In genomic region chr10:128820217-128820616, GRCm38 (mm10) we compare ENCODE assay signal across 14 mouse cellular contexts. TPM values are rescaled to one million over a fixed set of nuclear protein-coding genes. Genes with fewer than 3 reads are reported as not detected.
DNase-seq lines count a peak whose midpoint lies in the region; ATAC-seq and TF ChIP-seq lines count a peak whose summit lies in the region.
"Had no signal": no experiment of that assay in that cellular context is flagged by ENCODE, and none has a peak within 500 bp of the region (broad histone marks: within the 10 kb centered on the region; RNA-seq: fewer than 3 reads in every experiment).

No protein-coding gene starts in this region.

- H3K36me3 ChIP-seq in heart, embryonic 12.5 days: peaks cover 46% of the 10 kb centered on the region
- peaks cover 16% of the 10 kb centered on the region for H3K36me3 ChIP-seq in heart, embryonic 11.5 days (ENCODE audit: control insufficient read depth, insufficient read depth, low read length)
- peaks cover 52% of the 10 kb centered on the region for H3K36me3 ChIP-seq in lung, embryonic 14.5 days (ENCODE audit: insufficient read depth)
- peaks cover 35% of the 10 kb centered on the region for H3K36me3 ChIP-seq in liver, postnatal 0 days (replicated peaks; ENCODE audit: insufficient read depth, low read length)
- H3K36me3 ChIP-seq in midbrain, embryonic 11.5 days (ENCODE audit: control insufficient read depth, insufficient read depth, low read length): peaks cover 27% of the 10 kb centered on the region

- H3K4me1 ChIP-seq in heart, embryonic 12.5 days (replicated peaks): peaks cover 12% of the 10 kb centered on the region
- H3K4me1 ChIP-seq in heart, embryonic 11.5 days (ENCODE audit: control insufficient read depth, insufficient read depth, low read length): peaks cover 7% of the 10 kb centered on the region
- H3K4me1 ChIP-seq in lung, embryonic 14.5 days (ENCODE audit: insufficient read depth): 0 out of 2 replicates have a peak, but pooled peaks cover 2% of the 10 kb centered on the region
- peaks cover 26% of the 10 kb centered on the region for H3K4me1 ChIP-seq in liver, postnatal 0 days (ENCODE audit: insufficient read depth)
- peaks cover 8% of the 10 kb centered on the region for H3K4me1 ChIP-seq in midbrain, embryonic 11.5 days (ENCODE audit: control insufficient read depth, insufficient read depth, low read length)

- H3K9me3 ChIP-seq in heart, embryonic 12.5 days (replicated peaks): no peaks in the 10 kb centered on the region
- no peaks in the 10 kb centered on the region for H3K9me3 ChIP-seq in heart, embryonic 11.5 days (replicated peaks; ENCODE audit: control insufficient read depth, low read length)
- H3K9me3 ChIP-seq in lung, embryonic 14.5 days (ENCODE audit: low read depth, low read length): no peaks in the 10 kb centered on the region
- H3K9me3 ChIP-seq in liver, postnatal 0 days (ENCODE audit: low read length): no peaks in the 10 kb centered on the region
- no peaks in the 10 kb centered on the region for H3K9me3 ChIP-seq in midbrain, embryonic 11.5 days (ENCODE audit: control insufficient read depth, low read length)
- H3K9me3 ChIP-seq: heart, embryonic 10.5 days; hindbrain, embryonic 15.5 days; limb, embryonic 15.5 days had no signal

- TF ChIP-seq CTCF in lung, embryonic 14.5 days (IDR thresholded peaks at IDR 0.05; ENCODE audit: low read depth): no peak
- TF ChIP-seq CTCF in liver, postnatal 0 days (IDR thresholded peaks at IDR 0.05; ENCODE audit: low read depth): no peak

- H3K4me3 ChIP-seq in heart, embryonic 12.5 days: no peak overlapping the region
- H3K4me3 ChIP-seq in heart, embryonic 11.5 days (ENCODE audit: low read depth, low read length): no peak overlapping the region
- H3K4me3 ChIP-seq in lung, embryonic 14.5 days (ENCODE audit: low read depth, low read length): no peak overlapping the region
- H3K4me3 ChIP-seq in liver, postnatal 0 days (ENCODE audit: low read depth, low read length): peak overlapping the region; percentile 87; the same call in 1 of the 2 replicates
- H3K4me3 ChIP-seq in midbrain, embryonic 11.5 days (ENCODE audit: low read depth, low read length): no peak overlapping the region

- 88% methylated on average over 4 of the region's 4 CpGs for WGBS in heart, embryonic 12.5 days
- WGBS in heart, embryonic 11.5 days (ENCODE audit: insufficient replicate concordance): 88% methylated on average over 4 of the region's 4 CpGs
- WGBS in lung, embryonic 14.5 days: 85% methylated on average over 4 of the region's 4 CpGs
- 73% methylated on average over 4 of the region's 4 CpGs for WGBS in liver, postnatal 0 days (ENCODE audit: insufficient replicate concordance)
- WGBS in midbrain, embryonic 11.5 days: 88% methylated on average over 4 of the region's 4 CpGs

- H3K27ac ChIP-seq in heart, embryonic 12.5 days (ENCODE audit: poor library complexity, severe bottlenecking): no peak overlapping the region
- H3K27ac ChIP-seq in heart, embryonic 11.5 days (ENCODE audit: low read depth, low read length): no peak overlapping the region
- no peak overlapping the region for H3K27ac ChIP-seq in lung, embryonic 14.5 days (ENCODE audit: low read depth)
- no peak overlapping the region for H3K27ac ChIP-seq in liver, postnatal 0 days (ENCODE audit: low read depth)
- H3K27ac ChIP-seq in midbrain, embryonic 11.5 days (ENCODE audit: low read depth, low read length): no peak overlapping the region
- H3K27ac ChIP-seq: hindbrain, embryonic 15.5 days; limb, embryonic 15.5 days had no signal

- no peak overlapping the region for H3K9ac ChIP-seq in heart, embryonic 12.5 days
- H3K9ac ChIP-seq in heart, embryonic 11.5 days (ENCODE audit: low read depth, low read length): no peak overlapping the region
- H3K9ac ChIP-seq in lung, embryonic 14.5 days: no peak overlapping the region
- no peak overlapping the region for H3K9ac ChIP-seq in liver, postnatal 0 days (replicated peaks)
- H3K9ac ChIP-seq in midbrain, embryonic 11.5 days (ENCODE audit: low read length): no peak overlapping the region
- H3K9ac ChIP-seq: limb, embryonic 15.5 days had no signal

- no peaks in the 10 kb centered on the region for H3K27me3 ChIP-seq in heart, embryonic 12.5 days (replicated peaks)
- no peaks in the 10 kb centered on the region for H3K27me3 ChIP-seq in heart, embryonic 11.5 days (ENCODE audit: control insufficient read depth, insufficient read depth, low read length)
- H3K27me3 ChIP-seq in lung, embryonic 14.5 days (ENCODE audit: insufficient read depth, low read length): no peaks in the 10 kb centered on the region
- no peaks in the 10 kb centered on the region for H3K27me3 ChIP-seq in liver, postnatal 0 days (ENCODE audit: insufficient read depth, low read length)
- H3K27me3 ChIP-seq in midbrain, embryonic 11.5 days (ENCODE audit: control insufficient read depth, insufficient read depth, low read length): no peaks in the 10 kb centered on the region
- H3K27me3 ChIP-seq: hindbrain, embryonic 15.5 days; limb, embryonic 15.5 days had no signal

- ATAC-seq in heart, embryonic 12.5 days (ENCODE audit: insufficient number of reproducible peaks, low FRiP score): no peak
- no peak for ATAC-seq in heart, embryonic 11.5 days (replicated peaks; ENCODE audit: insufficient number of reproducible peaks, low FRiP score, low TSS enrichment)
- ATAC-seq in lung, embryonic 14.5 days (ENCODE audit: insufficient read depth): no peak
- ATAC-seq in liver, postnatal 0 days: no peak
- no peak for ATAC-seq in midbrain, embryonic 11.5 days (ENCODE audit: low FRiP score)
- ATAC-seq: forebrain, embryonic 14.5 days had no signal

- no peak for DNase-seq in lung, embryonic 14.5 days
- DNase-seq in lung, postnatal 25 days (ENCODE audit: low spot score): no peak
- peak; percentile 31 for DNase-seq in brain, adult 2 months (ENCODE audit: low read depth, low spot score)
- DNase-seq in liver, postnatal 0 days: no peak
- DNase-seq in midbrain, embryonic 11.5 days (ENCODE audit: low spot score, missing footprints): no peak
- DNase-seq: adrenal gland, adult 8-10 months; kidney, adult 8-10 months; thymus, postnatal 25 days had no signal

- 0 out of 2 replicates have a peak overlapping the region, but pooled peaks have one; percentile 76 for H3K4me2 ChIP-seq in heart, embryonic 12.5 days
- no peak overlapping the region for H3K4me2 ChIP-seq in heart, embryonic 11.5 days
- peak overlapping the region; percentile 68 for H3K4me2 ChIP-seq in lung, embryonic 14.5 days
- H3K4me2 ChIP-seq in liver, postnatal 0 days (ENCODE audit: low read depth, low read length): peak overlapping the region; percentile 78
- no peak overlapping the region for H3K4me2 ChIP-seq in midbrain, embryonic 11.5 days

- TF ChIP-seq EP300 in liver, postnatal 0 days (IDR thresholded peaks at IDR 0.05; ENCODE audit: low read depth): no peak

RNA-seq across cellular contexts. Expression of gene Ormdl2, which starts 1.2 kb away (rescaled TPM):
- polyA plus RNA-seq in heart, embryonic 12.5 days (2016; fragmentation: Nextera tagmentation; extraction: Ambion mirVana): 36.0 and 39.2 TPM in 2 replicates
- 50.7 and 60.3 TPM in 2 replicates for polyA plus RNA-seq in heart, embryonic 11.5 days (2014; fragmentation: Nextera tagmentation; extraction: Ambion mirVana)
- 55.8 and 63.9 TPM in 2 replicates for polyA plus RNA-seq in lung, embryonic 14.5 days (2014; fragmentation: Nextera tagmentation; extraction: Ambion mirVana)
- 75.8 and 80.6 TPM in 2 replicates for polyA plus RNA-seq in liver, postnatal 0 days (2015; fragmentation: Nextera tagmentation; extraction: Ambion mirVana)
- polyA plus RNA-seq in midbrain, embryonic 11.5 days (2014; fragmentation: Nextera tagmentation; extraction: Ambion mirVana): 64.4 and 70.6 TPM in 2 replicates

RNA-seq across cellular contexts. Expression of gene Sarnp, which starts 3.1 kb away (rescaled TPM):
- polyA plus RNA-seq in heart, embryonic 12.5 days (2016; fragmentation: Nextera tagmentation; extraction: Ambion mirVana): 171 and 172 TPM in 2 replicates
- 204 and 210 TPM in 2 replicates for polyA plus RNA-seq in heart, embryonic 11.5 days (2014; fragmentation: Nextera tagmentation; extraction: Ambion mirVana)
- 223 and 227 TPM in 2 replicates for polyA plus RNA-seq in lung, embryonic 14.5 days (2014; fragmentation: Nextera tagmentation; extraction: Ambion mirVana)
- polyA plus RNA-seq in liver, postnatal 0 days (2015; fragmentation: Nextera tagmentation; extraction: Ambion mirVana): 72.0 and 75.4 TPM in 2 replicates
- polyA plus RNA-seq in midbrain, embryonic 11.5 days (2014; fragmentation: Nextera tagmentation; extraction: Ambion mirVana): 279 and 283 TPM in 2 replicates

RNA-seq across cellular contexts. Expression of gene Tmem198b, which starts 16.0 kb away (rescaled TPM):
- 19.6 and 20.8 TPM in 2 replicates for polyA plus RNA-seq in heart, embryonic 12.5 days (2016; fragmentation: Nextera tagmentation; extraction: Ambion mirVana)
- 15.0 and 18.2 TPM in 2 replicates for polyA plus RNA-seq in heart, embryonic 11.5 days (2014; fragmentation: Nextera tagmentation; extraction: Ambion mirVana)
- polyA plus RNA-seq in lung, embryonic 14.5 days (2014; fragmentation: Nextera tagmentation; extraction: Ambion mirVana): 12.1 and 15.1 TPM in 2 replicates
- polyA plus RNA-seq in liver, postnatal 0 days (2015; fragmentation: Nextera tagmentation; extraction: Ambion mirVana): 2.3 and 2.5 TPM in 2 replicates
- 17.4 and 18.6 TPM in 2 replicates for polyA plus RNA-seq in midbrain, embryonic 11.5 days (2014; fragmentation: Nextera tagmentation; extraction: Ambion mirVana)

RNA-seq across cellular contexts. Expression of gene Dnajc14, which starts 16.4 kb away (rescaled TPM):
- 48.4 and 51.7 TPM in 2 replicates for polyA plus RNA-seq in heart, embryonic 12.5 days (2016; fragmentation: Nextera tagmentation; extraction: Ambion mirVana)
- 28.7 and 37.0 TPM in 2 replicates for polyA plus RNA-seq in heart, embryonic 11.5 days (2014; fragmentation: Nextera tagmentation; extraction: Ambion mirVana)
- polyA plus RNA-seq in lung, embryonic 14.5 days (2014; fragmentation: Nextera tagmentation; extraction: Ambion mirVana): 34.9 and 38.2 TPM in 2 replicates
- 12.9 and 15.0 TPM in 2 replicates for polyA plus RNA-seq in liver, postnatal 0 days (2015; fragmentation: Nextera tagmentation; extraction: Ambion mirVana)
- polyA plus RNA-seq in midbrain, embryonic 11.5 days (2014; fragmentation: Nextera tagmentation; extraction: Ambion mirVana): 36.3 and 40.3 TPM in 2 replicates

RNA-seq across cellular contexts. Expression of gene Mmp19, which starts 29.5 kb away (rescaled TPM):
- 0.83 and 0.93 TPM in 2 replicates for polyA plus RNA-seq in heart, embryonic 12.5 days (2016; fragmentation: Nextera tagmentation; extraction: Ambion mirVana)
- 0.49 and 0.57 TPM in 2 replicates for polyA plus RNA-seq in heart, embryonic 11.5 days (2014; fragmentation: Nextera tagmentation; extraction: Ambion mirVana)
- polyA plus RNA-seq in lung, embryonic 14.5 days (2014; fragmentation: Nextera tagmentation; extraction: Ambion mirVana): 1.5 and 2.1 TPM in 2 replicates
- polyA plus RNA-seq in liver, postnatal 0 days (2015; fragmentation: Nextera tagmentation; extraction: Ambion mirVana): 11.3 and 13.5 TPM in 2 replicates
- 0.26 and 0.33 TPM in 2 replicates for polyA plus RNA-seq in midbrain, embryonic 11.5 days (2014; fragmentation: Nextera tagmentation; extraction: Ambion mirVana)

Comparison
In these comparisons a context has a peak if more than half of its experiments do, and no peak if none do; other contexts are left out.
1. H3K4me2 ChIP-seq: peak in heart, embryonic 12.5 days (single experiment), lung, embryonic 14.5 days (single experiment) and liver, postnatal 0 days (single experiment); none in heart, embryonic 11.5 days (single experiment) and midbrain, embryonic 11.5 days (single experiment).